Mouse (Mus musculus) neural tube, embryonic 14.5 days (tissue): ENCODE measurements at regions not wholly inside any gene's neighbourhood (a gene's known extent, or its start where the extent isn't known, plus 50 kb on each side); places are given as distances from the start of the nearest gene placed in this dataset.

Experiments
- ATAC-seq: fragments of 200-750 bp; cut with Nextera tagmentation; 2 replicates; pipeline ENCODE4 v1.8.0; 2017; ENCODE audit warnings: low read depth, mild to moderate bottlenecking, moderate TSS enrichment, moderate library complexity
- H3K27ac ChIP-seq: fragments of 300-500 bp; sonication (generic); 2 replicates; pipeline ENCODE4 v1.5.1; 2014; ENCODE audit warnings: low read depth, mild to moderate bottlenecking, control low read depth, low read length, moderate library complexity, mixed read lengths
- H3K27me3 ChIP-seq: fragments of 300-500 bp; sonication (generic); 2 replicates; pipeline ENCODE4 v1.6.1; 2014; ENCODE audit warnings: low read length; ENCODE audit not compliant: control insufficient read depth, insufficient read depth
- H3K36me3 ChIP-seq: fragments of 300-500 bp; sonication (generic); 2 replicates; pipeline ENCODE4 v1.6.1; 2014; ENCODE audit warnings: low read length, mixed read lengths; ENCODE audit not compliant: control insufficient read depth, insufficient read depth
- H3K4me1 ChIP-seq: fragments of 300-500 bp; sonication (generic); 2 replicates; pipeline ENCODE4 v1.6.1; 2014; ENCODE audit warnings: low read length; ENCODE audit not compliant: control insufficient read depth, insufficient read depth
- H3K4me2 ChIP-seq: fragments of 300-500 bp; sonication (generic); 2 replicates; pipeline ENCODE4 v1.6.1; 2014; ENCODE audit warnings: mild to moderate bottlenecking, low read depth, low read length, control low read depth
- H3K4me3 ChIP-seq: fragments of 300-500 bp; sonication (generic); 2 replicates; pipeline ENCODE4 v1.5.1; 2014; ENCODE audit warnings: low read depth, low read length, control low read depth, mixed read lengths
- H3K9ac ChIP-seq: fragments of 300-500 bp; sonication (generic); replicated peaks from 2 replicates; pipeline ENCODE4 v1.6.1; 2014; ENCODE audit warnings: low read depth, mild to moderate bottlenecking, control low read depth, low read length, mixed read lengths
- H3K9me3 ChIP-seq: fragments of 300-500 bp; sonication (generic); 2 replicates; pipeline ENCODE4 v1.6.1; 2016; ENCODE audit warnings: low read length; ENCODE audit not compliant: control insufficient read depth
- WGBS: fragments of 180-500 bp; shearing (Covaris S2); extraction: QIAGEN DNeasy Blood & Tissue Kit; methylation state at CpG from one replicate; pipeline ENCODE4 v1.1.7; 2014; 5-methylcytosine and 5-hydroxymethylcytosine counted together

DNA sequence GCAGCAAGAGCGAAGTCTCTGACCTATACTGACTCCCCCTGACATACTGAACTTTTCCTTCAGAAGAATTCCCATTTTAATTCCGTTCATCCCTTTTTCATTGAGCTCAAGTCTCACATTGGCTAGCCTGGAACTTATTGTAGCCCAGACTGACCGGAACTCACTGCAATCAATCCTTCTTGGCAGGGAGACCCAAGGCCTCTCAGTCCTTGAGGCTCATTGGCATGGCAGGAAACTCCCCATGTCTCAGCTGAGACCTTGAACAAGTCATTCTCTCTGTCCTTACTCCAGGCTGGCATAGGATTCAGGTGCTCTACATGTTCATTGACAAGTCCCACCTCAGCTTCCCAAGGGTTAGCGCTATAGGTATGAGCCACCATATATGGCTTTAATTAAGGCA, 345.9 kb downstream of the Gm21750 start:
- H3K4me3 ChIP-seq = no peak overlapping the region
- H3K9me3 ChIP-seq = no peaks in the 10 kb centered on the region
- no peak for ATAC-seq
- WGBS = 88% methylated on average over 4 of the region's 4 CpGs
- H3K27ac ChIP-seq = no peak overlapping the region
- H3K36me3 ChIP-seq = no peaks in the 10 kb centered on the region
- H3K4me1 ChIP-seq = no peaks in the 10 kb centered on the region
- no peaks in the 10 kb centered on the region for H3K27me3 ChIP-seq
- H3K4me2 ChIP-seq = no peak overlapping the region
- H3K9ac ChIP-seq = no peak overlapping the region

DNA sequence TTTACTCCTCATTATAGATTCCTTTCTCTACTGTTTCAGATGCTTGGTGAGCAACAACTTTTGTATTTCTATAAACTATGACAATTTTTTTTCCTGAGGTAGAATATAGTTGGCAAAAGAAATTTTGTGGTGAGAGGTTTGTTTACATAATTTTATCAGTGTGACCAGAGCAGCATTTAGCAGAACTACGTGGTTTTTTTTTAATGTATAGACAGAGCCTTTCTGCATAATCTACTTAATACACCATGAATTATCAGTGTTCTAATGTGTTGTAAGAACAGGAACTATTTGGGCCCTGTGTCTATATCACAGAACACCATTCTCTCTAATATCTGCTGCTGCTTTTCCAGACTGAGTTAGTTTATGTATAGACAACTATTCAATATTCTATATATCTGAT, 350.5 kb downstream of the Gm21750 start:
- Histone ChIP-seq H3K4me3 (no peak overlapping the region), H3K9me3 (no peaks in the 10 kb centered on the region), H3K36me3 (no peaks in the 10 kb centered on the region), H3K4me1 (no peaks in the 10 kb centered on the region), H3K9ac (no peak overlapping the region), H3K27me3 (no peaks in the 10 kb centered on the region), H3K27ac (no peak overlapping the region), H3K4me2 (no peak overlapping the region)
- no peak for ATAC-seq
- 61% methylated on average over 1 of the region's 1 CpGs for WGBS

DNA sequence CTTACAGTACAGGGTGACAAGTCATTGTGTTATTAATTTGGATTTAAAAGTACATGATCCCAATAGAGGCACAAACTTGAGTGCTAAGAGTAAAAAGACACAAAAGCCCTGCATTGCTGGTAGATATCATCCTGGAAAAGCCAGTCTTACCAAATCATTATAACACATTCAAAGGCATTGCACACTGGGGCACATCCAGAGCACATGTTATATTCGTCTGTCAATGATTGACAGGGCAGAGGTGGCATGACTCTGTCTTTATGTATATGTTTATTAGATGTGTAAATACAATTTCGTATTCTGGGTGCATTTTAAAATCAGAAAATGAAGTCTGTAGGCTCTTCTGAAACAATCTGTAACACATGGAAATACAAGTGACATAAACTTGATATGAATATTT, 358.4 kb downstream of the Gm21750 start:
- Histone ChIP-seq H3K27ac (no peak overlapping the region), H3K4me1 (no peaks in the 10 kb centered on the region), H3K4me2 (no peak overlapping the region), H3K4me3 (no peak overlapping the region), H3K9me3 (no peaks in the 10 kb centered on the region), H3K27me3 (no peaks in the 10 kb centered on the region), H3K9ac (no peak overlapping the region), H3K36me3 (no peaks in the 10 kb centered on the region)
- 78% methylated on average over 2 of the region's 2 CpGs for WGBS
- ATAC-seq = no peak

DNA sequence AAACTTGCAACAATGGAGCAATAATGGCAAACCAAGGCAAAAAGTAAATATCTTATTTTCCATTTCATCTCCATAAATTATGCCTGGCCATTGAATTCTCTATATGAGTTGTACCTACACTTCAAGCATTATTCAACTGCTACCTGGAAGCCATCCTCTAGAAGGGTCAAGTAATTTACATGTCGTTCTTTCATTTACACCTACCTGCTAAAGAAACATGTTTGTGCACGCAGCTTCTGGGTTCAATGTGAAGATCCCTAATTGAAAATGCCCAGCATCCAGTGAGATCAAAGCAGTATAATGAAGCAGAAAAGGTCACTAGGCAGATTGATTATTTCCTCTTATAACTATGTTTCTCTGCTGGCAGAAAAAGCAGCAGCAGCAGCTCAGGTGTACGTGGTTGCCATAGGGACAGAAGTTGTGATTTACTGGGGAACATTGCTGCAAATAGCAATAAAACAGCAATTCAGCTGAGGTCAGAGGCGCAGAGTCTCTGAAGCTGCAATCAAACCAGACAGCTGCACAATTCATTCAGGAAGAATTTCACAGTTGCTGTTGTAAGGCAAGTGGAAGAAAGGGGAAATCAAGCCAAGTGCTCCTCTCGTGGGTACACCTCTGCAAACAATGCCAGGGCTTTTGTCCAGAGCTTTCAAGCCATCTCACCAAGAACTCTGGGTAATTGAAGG, 386.1 kb downstream of the Gm21750 start:
- Histone ChIP-seq H3K4me1 (0 out of 2 replicates have a peak, but pooled peaks cover 6% of the 10 kb centered on the region), H3K9ac (no peak overlapping the region), H3K27ac (peak overlapping the region; percentile 62; the same call in 1 of the 2 replicates), H3K9me3 (no peaks in the 10 kb centered on the region), H3K4me3 (no peak overlapping the region), H3K4me2 (no peak overlapping the region), H3K27me3 (no peaks in the 10 kb centered on the region), H3K36me3 (no peaks in the 10 kb centered on the region)
- WGBS = 14% methylated on average over 5 of the region's 5 CpGs
- ATAC-seq = peak; percentile 92

DNA sequence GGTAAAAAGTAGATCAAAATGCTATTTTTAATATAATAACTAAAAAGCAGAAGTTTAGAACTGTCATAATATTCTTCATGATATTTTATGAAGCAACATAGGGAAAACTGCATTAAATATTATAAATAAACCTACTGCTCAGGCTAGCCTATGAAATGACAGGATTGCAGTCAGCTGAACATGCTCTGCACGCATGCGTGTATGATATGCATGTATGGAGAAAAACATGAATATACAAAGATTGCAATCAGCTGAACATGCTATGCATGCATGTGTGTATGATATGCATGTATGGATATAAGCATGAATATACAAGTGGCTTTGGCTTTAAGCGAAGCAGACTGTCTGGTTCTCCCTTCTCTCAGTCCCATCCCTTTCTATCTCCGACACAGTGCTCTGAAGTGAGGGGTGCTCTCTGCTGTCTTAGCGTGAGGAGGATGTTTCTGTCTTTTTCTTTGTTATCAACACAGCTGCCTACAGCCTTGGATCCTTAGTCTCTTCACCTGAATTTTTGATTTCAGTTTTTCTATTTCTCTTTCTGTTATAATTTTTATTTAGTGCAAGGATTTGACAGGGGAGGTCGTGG, 386.8 kb downstream of the Gm21750 start:
- WGBS = 58% methylated on average over 6 of the region's 6 CpGs
- no peak overlapping the region for H3K4me2 ChIP-seq
- ATAC-seq = peak; percentile 75; the same call in 1 of the 2 replicates
- H3K36me3 ChIP-seq = no peaks in the 10 kb centered on the region
- H3K4me1 ChIP-seq = 0 out of 2 replicates have a peak, but pooled peaks cover 6% of the 10 kb centered on the region
- no peak overlapping the region for H3K9ac ChIP-seq
- H3K27ac ChIP-seq = peak overlapping the region; percentile 62; the same call in 1 of the 2 replicates
- H3K27me3 ChIP-seq = no peaks in the 10 kb centered on the region
- no peak overlapping the region for H3K4me3 ChIP-seq
- no peaks in the 10 kb centered on the region for H3K9me3 ChIP-seq

DNA sequence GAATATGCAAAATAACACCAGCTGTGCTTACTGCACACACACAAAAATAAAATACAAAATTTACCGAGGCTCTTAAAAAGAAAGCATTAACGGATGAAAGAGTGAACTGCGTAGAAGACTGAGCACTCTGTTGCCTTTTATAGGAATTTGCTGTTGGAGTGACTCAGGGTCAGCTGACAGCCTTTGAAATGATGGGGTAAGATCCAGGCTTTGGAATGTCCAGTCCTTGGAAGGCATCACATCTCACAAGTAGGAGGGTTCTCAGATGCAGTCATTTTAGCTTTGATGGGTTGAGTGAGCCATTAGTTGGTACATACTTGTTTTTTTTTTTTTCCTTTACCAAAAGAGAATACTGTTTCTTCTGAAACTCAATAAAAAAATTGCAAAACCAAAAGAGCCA, 387.4 kb downstream of the Gm21750 start:
- 0 out of 2 replicates have a peak, but pooled peaks cover 6% of the 10 kb centered on the region for H3K4me1 ChIP-seq
- H3K36me3 ChIP-seq = no peaks in the 10 kb centered on the region
- H3K27ac ChIP-seq = peak overlapping the region; percentile 62; the same call in 1 of the 2 replicates
- WGBS = 63% methylated on average over 3 of the region's 3 CpGs
- H3K27me3 ChIP-seq = no peaks in the 10 kb centered on the region
- H3K4me3 ChIP-seq = no peak overlapping the region
- no peak overlapping the region for H3K4me2 ChIP-seq
- no peaks in the 10 kb centered on the region for H3K9me3 ChIP-seq
- ATAC-seq = no peak
- H3K9ac ChIP-seq = no peak overlapping the region

DNA sequence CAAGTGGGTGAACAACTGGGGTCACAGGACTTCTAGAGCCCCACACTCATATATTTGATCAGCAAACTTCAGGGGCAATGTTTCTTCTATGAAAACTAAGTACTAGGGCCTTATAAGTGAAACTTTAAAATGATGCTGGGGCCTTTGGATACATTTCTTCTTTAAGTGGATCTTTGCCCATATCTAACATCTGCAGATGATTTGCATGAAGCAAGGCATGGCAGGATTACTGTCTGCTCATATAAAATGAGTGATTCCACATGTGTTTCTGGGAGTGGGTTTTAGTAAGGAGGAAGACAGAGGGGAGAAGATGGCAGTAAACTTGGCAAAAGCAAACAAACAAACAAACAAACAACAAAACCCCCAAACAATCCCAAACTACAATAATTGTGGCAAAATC, 405.0 kb downstream of the Gm21750 start:
- no peak overlapping the region for H3K4me3 ChIP-seq
- H3K27ac ChIP-seq = no peak overlapping the region
- no peaks in the 10 kb centered on the region for H3K27me3 ChIP-seq
- H3K9ac ChIP-seq = no peak overlapping the region
- no peaks in the 10 kb centered on the region for H3K4me1 ChIP-seq
- no peaks in the 10 kb centered on the region for H3K36me3 ChIP-seq
- no peaks in the 10 kb centered on the region for H3K9me3 ChIP-seq
- ATAC-seq = no peak
- no peak overlapping the region for H3K4me2 ChIP-seq

DNA sequence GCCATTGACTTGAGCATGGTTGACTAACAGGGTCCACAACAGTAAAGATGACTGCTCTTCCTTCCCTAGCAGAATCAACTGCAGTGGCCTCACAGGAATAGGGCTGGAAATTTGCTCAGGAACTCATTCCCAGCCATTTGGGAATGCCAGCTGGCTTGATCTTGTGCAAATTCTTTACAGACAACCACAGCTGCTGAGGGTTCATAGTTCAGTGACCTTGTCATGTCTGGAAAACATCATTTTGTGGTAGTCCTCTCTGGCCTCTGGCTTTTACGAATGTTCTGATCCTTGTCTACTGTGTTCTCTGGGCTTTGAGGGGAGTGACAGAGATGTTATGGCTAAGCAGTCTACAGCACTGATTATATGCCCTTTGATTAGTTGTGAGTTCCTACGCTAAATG, 432.0 kb downstream of the Gm21750 start:
- Histone ChIP-seq H3K4me3 (no peak overlapping the region), H3K27ac (no peak overlapping the region), H3K27me3 (no peaks in the 10 kb centered on the region), H3K36me3 (no peaks in the 10 kb centered on the region), H3K4me2 (no peak overlapping the region), H3K9me3 (no peaks in the 10 kb centered on the region), H3K9ac (no peak overlapping the region), H3K4me1 (no peaks in the 10 kb centered on the region)
- no peak for ATAC-seq
- 86% methylated on average over 2 of the region's 2 CpGs for WGBS

DNA sequence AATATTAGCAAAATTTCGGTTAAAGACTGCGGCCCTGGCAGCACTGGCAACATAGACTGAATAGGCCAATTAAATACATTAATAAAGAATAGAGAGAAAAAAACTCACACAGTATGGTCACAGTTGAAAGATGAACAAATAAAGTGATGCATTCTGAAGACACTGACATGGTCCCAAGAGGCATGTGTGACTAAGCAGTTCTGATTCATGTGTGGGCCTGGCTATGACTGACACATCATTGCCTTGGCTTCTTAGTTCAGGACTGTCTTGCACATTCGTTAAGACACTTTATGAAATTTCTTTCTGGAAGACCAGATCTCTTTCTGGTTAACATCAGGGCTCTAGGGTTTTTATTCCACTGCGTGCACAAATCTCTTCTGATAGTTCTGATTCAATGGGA, 438.7 kb downstream of the Gm21750 start:
- Histone ChIP-seq H3K9ac (no peak overlapping the region), H3K4me3 (no peak overlapping the region), H3K27ac (no peak overlapping the region), H3K9me3 (no peaks in the 10 kb centered on the region), H3K36me3 (no peaks in the 10 kb centered on the region), H3K4me2 (no peak overlapping the region), H3K27me3 (no peaks in the 10 kb centered on the region), H3K4me1 (no peaks in the 10 kb centered on the region)
- 92% methylated on average over 4 of the region's 4 CpGs for WGBS
- no peak for ATAC-seq
